Mouse (Mus musculus) CH12.LX (cell line): ENCODE measurements around the gene Mrpl39. TPM values are rescaled to one million over a fixed set of nuclear protein-coding genes. Genes with fewer than 3 reads are reported as not detected.
A peak's percentile ranks its signal among the peaks of the same experiment; 100 is the strongest.

Experiments used
- DNase-seq: peaks from one replicate; pipeline ENCODE4 v3.0.0-alpha.2; 2013; ENCODE audit errors: extremely low read depth
- H3K27ac ChIP-seq: 2 replicates; pipeline ENCODE4 v1.5.1; 2012; ENCODE audit warnings: low read depth, mild to moderate bottlenecking, control low read depth, moderate library complexity; ENCODE audit not compliant: insufficient read depth
- H3K27me3 ChIP-seq: replicated peaks from 2 replicates; pipeline ENCODE3; 2012; ENCODE audit warnings: inconsistent platforms
- H3K36me3 ChIP-seq, 2 experiments: replicated peaks in 1 of 2; 2 replicates each; pipeline versions ENCODE3 to v1.6.1; 2012; ENCODE audit warnings: inconsistent platforms in 1 of 2, low read length in 1 of 2, mild to moderate bottlenecking in 1 of 2, mixed read lengths in 1 of 2, moderate library complexity in 1 of 2; ENCODE audit not compliant: control insufficient read depth in 1 of 2, insufficient read depth in 1 of 2
- H3K4me1 ChIP-seq, 2 experiments: 2 replicates each; pipeline ENCODE4 v1.6.1; 2012; ENCODE audit warnings: inconsistent platforms in 1 of 2, moderate library complexity in 1 of 2; ENCODE audit not compliant: insufficient read depth in 2 of 2, control insufficient read depth in 1 of 2
- H3K4me2 ChIP-seq: 2 replicates; pipeline ENCODE4 v1.6.1; 2012; ENCODE audit warnings: low read depth, mild to moderate bottlenecking, control low read depth; ENCODE audit not compliant: poor library complexity, insufficient read depth, severe bottlenecking
- H3K4me3 ChIP-seq, 3 experiments: fragments of 150-350 bp in 1 of 3; sonication (generic) in 1 of 3; replicated peaks in 1 of 3; 2 replicates each; pipeline versions ENCODE3 to v1.5.1; 2011 to 2012; ENCODE audit warnings: low read depth in 2 of 3, low read length in 2 of 3, mild to moderate bottlenecking in 2 of 3, moderate library complexity in 2 of 3, control low read depth in 1 of 3, improper control_type of control experiment in 1 of 3, inconsistent platforms in 1 of 3, mixed read lengths in 1 of 3; ENCODE audit not compliant: poor library complexity in 1 of 3
- H3K79me2 ChIP-seq: replicated peaks from 2 replicates; pipeline ENCODE4 v1.6.1; 2012; ENCODE audit warnings: mild to moderate bottlenecking, moderate library complexity; ENCODE audit not compliant: control insufficient read depth, poor library complexity, insufficient read depth, severe bottlenecking; ENCODE audit errors: extremely low read depth
- H3K9ac ChIP-seq: 2 replicates; pipeline ENCODE4 v1.6.1; 2012; ENCODE audit warnings: low read depth, mild to moderate bottlenecking, control low read depth, moderate library complexity; ENCODE audit not compliant: insufficient read depth
- H3K9me3 ChIP-seq: replicated peaks from 2 replicates; pipeline ENCODE3; 2012; ENCODE audit warnings: low read length, inconsistent platforms, mixed read lengths
- BHLHE40 ChIP-seq: IDR thresholded peaks from 2 replicates; pipeline ENCODE4 v1.6.1; 2011; ENCODE audit warnings: mild to moderate bottlenecking, low read depth, low read length, improper control_type of control experiment
- CHD1 ChIP-seq: IDR thresholded peaks from 2 replicates; pipeline ENCODE4 v1.6.1; 2012; ENCODE audit warnings: low read depth, low read length, improper control_type of control experiment, inconsistent platforms
- CTCF ChIP-seq, 2 experiments: IDR thresholded peaks in 1 of 2; conservative IDR thresholded peaks in 1 of 2; 2 replicates each; pipeline ENCODE4 v1.5.1; 2011 to 2012; ENCODE audit warnings: low read depth in 2 of 2, low read length in 2 of 2, improper control_type of control experiment in 1 of 2, inconsistent platforms in 1 of 2, mild to moderate bottlenecking in 1 of 2, moderate library complexity in 1 of 2
- E2F4 ChIP-seq: IDR thresholded peaks from 2 replicates; pipeline ENCODE4 v1.6.1; 2011; ENCODE audit warnings: low read depth, low read length, improper control_type of control experiment; ENCODE audit not compliant: insufficient replicate concordance
- ELF1 ChIP-seq: IDR thresholded peaks from 2 replicates; pipeline ENCODE4 v1.6.1; 2014; ENCODE audit warnings: low read depth, mild to moderate bottlenecking, inconsistent platforms, low read length, improper control_type of control experiment
- EP300 ChIP-seq: IDR thresholded peaks from 2 replicates; pipeline ENCODE4 v1.6.1; 2011; ENCODE audit warnings: low read length, improper control_type of control experiment
- ETS1 ChIP-seq: conservative IDR thresholded peaks from 2 replicates; pipeline ENCODE4 v1.6.1; 2012; ENCODE audit warnings: low read depth, mild to moderate bottlenecking, inconsistent platforms, low read length, improper control_type of control experiment, moderate library complexity
- GABPA ChIP-seq: IDR thresholded peaks from 2 replicates; pipeline ENCODE4 v1.6.1; 2012; ENCODE audit warnings: low read depth, low read length, improper control_type of control experiment, inconsistent platforms; ENCODE audit not compliant: insufficient replicate concordance
- HCFC1 ChIP-seq: IDR thresholded peaks from 2 replicates; pipeline ENCODE4 v1.6.1; 2012; ENCODE audit warnings: low read depth, mild to moderate bottlenecking, inconsistent platforms, low read length, improper control_type of control experiment
- JUN ChIP-seq: IDR thresholded peaks from 2 replicates; pipeline ENCODE4 v1.6.1; 2011; ENCODE audit warnings: low read depth, mild to moderate bottlenecking, low read length, improper control_type of control experiment, moderate library complexity; ENCODE audit not compliant: insufficient read depth
- JUND ChIP-seq: conservative IDR thresholded peaks from 2 replicates; pipeline ENCODE4 v1.6.1; 2011; ENCODE audit warnings: low read depth, low read length, improper control_type of control experiment
- KAT2A ChIP-seq: IDR thresholded peaks from 2 replicates; pipeline ENCODE4 v1.6.1; 2012; ENCODE audit warnings: low read length, improper control_type of control experiment, inconsistent platforms; ENCODE audit not compliant: insufficient replicate concordance
- MAFK ChIP-seq: IDR thresholded peaks from 2 replicates; pipeline ENCODE4 v1.6.1; 2011; ENCODE audit warnings: low read length, improper control_type of control experiment; ENCODE audit not compliant: insufficient replicate concordance
- MAX ChIP-seq: IDR thresholded peaks from 2 replicates; pipeline ENCODE4 v1.6.1; 2011; ENCODE audit warnings: low read length, improper control_type of control experiment
- MAZ ChIP-seq: IDR thresholded peaks from 2 replicates; pipeline ENCODE4 v1.6.1; 2012; ENCODE audit warnings: low read depth, mild to moderate bottlenecking, inconsistent platforms, low read length, improper control_type of control experiment, moderate library complexity
- MEF2A ChIP-seq: IDR thresholded peaks from 2 replicates; pipeline ENCODE4 v1.6.1; 2014; ENCODE audit warnings: low read depth, mild to moderate bottlenecking, inconsistent platforms, low read length, improper control_type of control experiment, borderline replicate concordance
- MYC ChIP-seq: IDR thresholded peaks from 2 replicates; pipeline ENCODE4 v1.6.1; 2011; ENCODE audit warnings: low read depth, mild to moderate bottlenecking, improper control_type of control experiment, low read length
- NELFE ChIP-seq: IDR thresholded peaks from 2 replicates; pipeline ENCODE4 v1.6.1; 2011; ENCODE audit warnings: low read depth, low read length, improper control_type of control experiment
- NRF1 ChIP-seq: IDR thresholded peaks from 2 replicates; pipeline ENCODE4 v1.6.1; 2014; ENCODE audit warnings: low read depth, mild to moderate bottlenecking, inconsistent platforms, low read length, improper control_type of control experiment, moderate library complexity
- PAX5 ChIP-seq: IDR thresholded peaks from 2 replicates; pipeline ENCODE4 v1.6.1; 2012; ENCODE audit warnings: low read length, inconsistent platforms, mixed read lengths
- POLR2A ChIP-seq: IDR thresholded peaks from 2 replicates; pipeline ENCODE4 v1.6.1; 2011; ENCODE audit warnings: low read depth, mild to moderate bottlenecking, improper control_type of control experiment, low read length
- POLR2AphosphoS2 ChIP-seq: IDR thresholded peaks from 2 replicates; pipeline ENCODE4 v1.6.1; 2011; ENCODE audit warnings: low read depth, low read length, improper control_type of control experiment
- RAD21 ChIP-seq: IDR thresholded peaks from 2 replicates; pipeline ENCODE4 v1.6.1; 2011; ENCODE audit warnings: low read depth, mild to moderate bottlenecking, low read length, improper control_type of control experiment, moderate library complexity
- RCOR1 ChIP-seq: conservative IDR thresholded peaks from 2 replicates; pipeline ENCODE4 v1.6.1; 2012; ENCODE audit warnings: low read depth, mild to moderate bottlenecking, inconsistent platforms, low read length, improper control_type of control experiment
- SIN3A ChIP-seq: IDR thresholded peaks from 2 replicates; pipeline ENCODE4 v1.6.1; 2012; ENCODE audit warnings: low read length, improper control_type of control experiment, inconsistent platforms
- SMC3 ChIP-seq: IDR thresholded peaks from 2 replicates; pipeline ENCODE4 v1.6.1; 2011; ENCODE audit warnings: low read depth, low read length, improper control_type of control experiment
- TBP ChIP-seq: conservative IDR thresholded peaks from 2 replicates; pipeline ENCODE4 v1.6.1; 2011; ENCODE audit warnings: low read depth, low read length, improper control_type of control experiment
- TCF12 ChIP-seq: IDR thresholded peaks from 2 replicates; pipeline ENCODE4 v1.6.1; 2014; ENCODE audit warnings: low read depth, mild to moderate bottlenecking, inconsistent platforms, low read length, improper control_type of control experiment
- UBTF ChIP-seq: IDR thresholded peaks from 2 replicates; pipeline ENCODE4 v1.6.1; 2012; ENCODE audit warnings: low read depth, mild to moderate bottlenecking, inconsistent platforms, low read length, improper control_type of control experiment, moderate library complexity
- USF1 ChIP-seq: IDR thresholded peaks from 2 replicates; pipeline ENCODE4 v1.6.1; 2014; ENCODE audit warnings: low read depth, mild to moderate bottlenecking, inconsistent platforms, low read length, improper control_type of control experiment
- USF2 ChIP-seq: conservative IDR thresholded peaks from 2 replicates; pipeline ENCODE4 v1.6.1; 2011; ENCODE audit warnings: low read depth, low read length, improper control_type of control experiment
- ZC3H11A ChIP-seq: IDR thresholded peaks from 2 replicates; pipeline ENCODE4 v1.6.1; 2012; ENCODE audit warnings: low read depth, mild to moderate bottlenecking, inconsistent platforms, low read length, improper control_type of control experiment
- ZKSCAN1 ChIP-seq: IDR thresholded peaks from 2 replicates; pipeline ENCODE4 v1.6.1; 2012; ENCODE audit warnings: low read depth, inconsistent platforms, low read length, improper control_type of control experiment, borderline replicate concordance
- ZMIZ1 ChIP-seq: IDR thresholded peaks from 2 replicates; pipeline ENCODE4 v1.6.1; 2012; ENCODE audit warnings: low read depth, mild to moderate bottlenecking, inconsistent platforms, low read length, improper control_type of control experiment
- ZNF384 ChIP-seq: IDR thresholded peaks from 2 replicates; pipeline ENCODE4 v1.6.1; 2012; ENCODE audit warnings: low read depth, low read length, improper control_type of control experiment, inconsistent platforms
- dilution Hi-C: fragments of 300-500 bp; cut with MboI; formaldehyde crosslinking; loops from 2 replicates; pipeline ENCODE4 v1.14.3; 2020; ENCODE audit warnings: low sequenced_read_pairs; ENCODE audit not compliant: extremely low pct_unique_long_range_greater_than_20kb, extremely low pct_ligation_motif_present
- in situ Hi-C: fragments of 300-500 bp; cut with MboI; formaldehyde crosslinking; loops from 3 replicates; pipeline ENCODE4 v1.14.3; 2019; ENCODE audit warnings: low sequenced_read_pairs, low pct_ligation_motif_present, low pct_unique_long_range_greater_than_20kb, mixed read lengths
- polyA plus RNA-seq: library from polyadenylated mRNA; unstranded; fragments of >175 nt; gene quantifications from 2 replicates; pipeline ENCODE4 v1.2.1, GENCODE M21; 2012; ENCODE audit warnings: low read depth; ENCODE audit not compliant: insufficient read length
- total RNA-seq, 2 experiments: library from RNA; depleted of rRNA; stranded (reverse); fragments of 300-350 nt in 1 of 2; fragments of >200 nt in 1 of 2; gene quantifications; 2 replicates each; pipeline ENCODE4 v1.2.3; 2012 to 2014

The Mrpl39 gene
- total and polyA plus RNA-seq, 3 experiments: 102 to 123 (median 110) TPM

DNA sequence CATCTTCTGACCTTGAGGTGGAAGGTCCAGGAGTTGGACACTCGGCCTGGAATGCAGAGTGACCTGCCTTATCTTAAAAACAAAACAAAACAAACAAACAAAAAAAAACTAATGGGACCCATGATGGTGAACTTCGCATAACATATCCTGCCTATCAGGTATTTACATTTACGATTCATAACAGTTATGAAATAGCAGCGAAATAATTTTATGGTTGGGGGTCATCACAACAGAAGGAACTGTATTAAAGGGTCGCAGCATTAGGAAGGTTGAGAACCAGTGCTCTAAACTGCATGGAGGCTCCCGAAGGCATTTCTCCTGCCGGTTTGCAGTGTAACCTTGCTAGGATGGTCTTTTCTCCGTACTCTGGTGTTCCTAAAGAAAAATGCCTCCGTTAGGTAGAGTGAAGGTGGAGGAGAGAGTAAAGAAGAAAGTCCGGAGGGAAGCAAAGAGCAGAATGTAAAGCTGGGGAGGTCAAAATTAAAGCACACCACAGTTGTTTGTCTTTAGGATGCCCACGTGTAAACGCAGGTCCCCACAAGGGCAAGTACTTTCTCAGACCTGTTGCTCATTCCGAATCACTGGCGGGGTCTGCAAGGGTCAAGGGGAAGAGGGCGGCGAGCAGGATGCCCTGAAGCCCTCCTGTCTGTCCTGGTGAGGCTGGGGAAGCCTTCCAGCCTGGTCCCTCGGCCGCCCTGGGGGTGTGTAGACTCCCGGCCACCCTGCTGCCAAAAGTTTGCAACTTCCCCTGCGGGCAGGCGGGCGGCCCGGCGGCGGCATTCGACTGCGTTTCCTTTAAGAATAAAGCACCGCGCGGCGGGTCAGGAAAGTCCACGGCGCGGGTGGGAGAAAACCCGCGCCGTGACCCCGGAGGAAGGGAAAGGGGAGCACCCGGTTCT is 33.1 kb downstream of the Mrpl39 start (continued):
- TF ChIP-seq MAFK: no peak

DNA sequence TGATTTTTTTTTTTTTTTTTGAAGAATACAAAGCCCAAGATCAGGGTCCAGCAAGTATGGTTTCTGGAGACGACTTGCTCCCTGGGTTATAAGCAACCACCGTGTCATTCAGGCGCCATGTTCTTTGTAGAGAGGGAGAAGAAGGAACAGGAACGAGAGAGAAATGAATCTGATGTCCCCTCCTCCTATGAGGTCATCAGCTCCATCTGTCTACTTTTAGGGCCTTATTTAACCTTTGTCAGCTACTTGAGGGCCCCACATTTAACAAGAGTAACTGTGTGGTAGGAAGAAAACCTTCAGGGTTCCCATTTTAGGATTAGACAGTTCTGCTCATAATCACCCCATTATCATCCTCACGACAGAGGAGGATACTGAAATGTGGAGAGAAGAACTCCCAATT is 34.5 kb downstream of the Mrpl39 start:
- H3K27me3 ChIP-seq: no peaks in the 10 kb centered on the region
- peak overlapping the region; percentile 99 for H3K9ac ChIP-seq
- peaks cover 8 to 24% of the 10 kb centered on the region in 2 experiments for H3K36me3 ChIP-seq
- H3K79me2 ChIP-seq: peaks cover 47% of the 10 kb centered on the region
- dilution Hi-C loops (no loop called here), in situ Hi-C loops (no loop called here)
- no peaks in the 10 kb centered on the region for H3K9me3 ChIP-seq
- peak overlapping the region; percentile 98 for H3K27ac ChIP-seq
- peak overlapping the region in 1 of 3 experiments; percentile 21 for H3K4me3 ChIP-seq
- DNase-seq: peak; percentile 90
- H3K4me1 ChIP-seq: peaks cover 6 to 20% of the 10 kb centered on the region in 2 experiments; a peak in 3 of 4 replicates
- peak overlapping the region; percentile 99 for H3K4me2 ChIP-seq
- TF ChIP-seq ZMIZ1 (no peak), SMC3 (peak; percentile 16; the same call in 1 of the 2 replicates), UBTF (no peak), MAFK (peak; percentile 44; the same call in 1 of the 2 replicates), POLR2A (peak; percentile 38; the same call in 1 of the 2 replicates), SIN3A (peak; percentile 76), KAT2A (0 out of 2 replicates have a peak, but pooled peaks have one; percentile 39), ETS1 (peak; percentile 45; the same call in 1 of the 2 replicates), MAX (0 out of 2 replicates have a peak, but pooled peaks have one; percentile 46), RAD21 (no peak; the same call in 1 of the 2 replicates), POLR2AphosphoS2 (no peak; the same call in 1 of the 2 replicates), ZC3H11A (no peak), MYC (peak; percentile 56; the same call in 1 of the 2 replicates), USF1 (no peak), PAX5 (no peak), E2F4 (0 out of 2 replicates have a peak, but pooled peaks have one; percentile 45), BHLHE40 (0 out of 2 replicates have a peak, but pooled peaks have one; percentile 46), GABPA (no peak), ZKSCAN1 (no peak), NRF1 (no peak), CTCF (conservative IDR thresholded peaks at IDR 0.05 in 1 of 2, IDR thresholded peaks at IDR 0.05 in 1 of 2; ENCODE audit: low read depth in 2 of 2, low read length in 2 of 2) (no peak), TCF12 (peak; percentile 75), MAZ (no peak), RCOR1 (no peak), ZNF384 (peak; percentile 47), JUN (peak; percentile 95), HCFC1 (peak; percentile 33; the same call in 1 of the 2 replicates), EP300 (peak; percentile 62), MEF2A (peak; percentile 90), TBP (peak; percentile 92), USF2 (no peak), NELFE (peak; percentile 52; the same call in 1 of the 2 replicates), CHD1 (no peak), ELF1 (peak; percentile 39; the same call in 1 of the 2 replicates), JUND (peak; percentile 90)
